Mouse (Mus musculus) left cerebral cortex, adult 2 months (tissue): ENCODE measurements around the gene Nudt1. TPM values are rescaled to one million over a fixed set of nuclear protein-coding genes. Genes with fewer than 3 reads are reported as not detected.
A peak's percentile ranks its signal among the peaks of the same experiment; 100 is the strongest.
"Not testable (repeated sequence)": the region's sequence is repeated elsewhere in the genome, so short reads cannot be mapped to it uniquely, and the experiment has no call there.

Experiments used
- DNase-seq, 2 experiments: peaks; one replicate each; pipeline ENCODE4 v3.0.0; 2021 to 2022; ENCODE audit warnings: low spot score in 2 of 2, mixed read lengths in 1 of 2; ENCODE audit errors: extremely low spot score in 1 of 2
- H3K27ac ChIP-seq: fragments of 200-600 bp; 2 replicates; pipeline ENCODE4 v1.8.1; 2022
- H3K4me3 ChIP-seq: fragments of 200-600 bp; 2 replicates; pipeline ENCODE4 v1.8.1; 2022
- CTCF ChIP-seq: fragments of 200-600 bp; IDR thresholded peaks from 2 replicates; pipeline ENCODE4 v1.8.1; 2022; ENCODE audit warnings: antibody characterized with exemption, mild to moderate bottlenecking, moderate library complexity
- intact Hi-C: fragments of 180-260 bp; cut with DNase I; formaldehyde crosslinking; loops from one replicate; pipeline ENCODE4 v1.15.1; 2025
- total RNA-seq, 2 experiments: library from RNA; stranded (reverse); gene quantifications; 2 replicates each; pipeline ENCODE4 v1.2.3; 2021

Nudt1 gene
- total RNA-seq, 2 experiments from 2014 or later, result 4.6 to 6.8 TPM

- no peak for DNase-seq
- Histone ChIP-seq H3K4me3 (no peak overlapping the region), H3K27ac (no peak overlapping the region)
- intact Hi-C loops, result no loop called here
- no peak for TF ChIP-seq CTCF
These were observed 28.4 kb downstream of the Nudt1 start for GRCm38 (mm10) chr5:140349882-140350281.

GRCm38 (mm10) chr5:140350731-140351497, 29.5 kb downstream of the Nudt1 start:
- H3K27ac ChIP-seq, result no peak overlapping the region
- DNase-seq, result no peak
- H3K4me3 ChIP-seq, result no peak overlapping the region
- no peak for TF ChIP-seq CTCF
- intact Hi-C loops, result no loop called here

GRCm38 (mm10) chr5:140352352-140352751, 30.9 kb downstream of the Nudt1 start:
- DNase-seq, result no peak
- H3K4me3 ChIP-seq, result no peak overlapping the region
- TF ChIP-seq CTCF, result no peak
- H3K27ac ChIP-seq, result no peak overlapping the region
- intact Hi-C loops, result no loop called here

GRCm38 (mm10) chr5:140355934-140356333, 34.5 kb downstream of the Nudt1 start:
- intact Hi-C loops, result no loop called here
- no peak for DNase-seq
- TF ChIP-seq CTCF, result no peak
- Histone ChIP-seq H3K4me3 (no peak overlapping the region), H3K27ac (no peak overlapping the region)

- intact Hi-C loops, result no loop called here
- no peak overlapping the region for H3K4me3 ChIP-seq
- TF ChIP-seq CTCF, result no peak
- no peak for DNase-seq
- no peak overlapping the region for H3K27ac ChIP-seq
These were observed 36.0 kb downstream of the Nudt1 start for GRCm38 (mm10) chr5:140357466-140357865.

- no peak for DNase-seq
- intact Hi-C loops, result no loop called here
- Histone ChIP-seq H3K4me3 (no peak overlapping the region), H3K27ac (no peak overlapping the region)
- TF ChIP-seq CTCF, result no peak
These were observed 38.6 kb downstream of the Nudt1 start for GRCm38 (mm10) chr5:140359930-140360674.

GRCm38 (mm10) chr5:140364415-140364814, 43.0 kb downstream of the Nudt1 start:
- intact Hi-C loops, result no loop called here
- no peak for TF ChIP-seq CTCF
- no peak overlapping the region for H3K27ac ChIP-seq
- no peak overlapping the region for H3K4me3 ChIP-seq
- DNase-seq, result no peak

GRCm38 (mm10) chr5:140368126-140368525, 46.7 kb downstream of the Nudt1 start:
- H3K4me3 ChIP-seq, intact Hi-C loops, H3K27ac ChIP-seq, DNase-seq: not testable (repeated sequence)

- TF ChIP-seq CTCF, result no peak
- Histone ChIP-seq H3K27ac (no peak overlapping the region), H3K4me3 (no peak overlapping the region)
- intact Hi-C loops, result no loop called here
- DNase-seq, result no peak
These were observed 47.5 kb downstream of the Nudt1 start for GRCm38 (mm10) chr5:140368926-140369325.

GRCm38 (mm10) chr5:140369466-140369865, 48.0 kb downstream of the Nudt1 start:
- intact Hi-C loops, result no loop called here
- no peak for DNase-seq
- Histone ChIP-seq H3K27ac (no peak overlapping the region), H3K4me3 (no peak overlapping the region)
- TF ChIP-seq CTCF, result no peak

- DNase-seq, result no peak
- Histone ChIP-seq H3K4me3 (no peak overlapping the region), H3K27ac (no peak overlapping the region)
- intact Hi-C loops, result no loop called here
- TF ChIP-seq CTCF, result no peak
These were observed 49.2 kb downstream of the Nudt1 start for GRCm38 (mm10) chr5:140370446-140371254.

GRCm38 (mm10) chr5:140371671-140372070, 50.2 kb downstream of the Nudt1 start:
- H3K27ac ChIP-seq, result no peak overlapping the region
- intact Hi-C loops, result no loop called here
- no peak overlapping the region for H3K4me3 ChIP-seq
- DNase-seq, result peak; percentile 16 to 32
- no peak for TF ChIP-seq CTCF
